Mouse (Mus musculus) forebrain, embryonic 14.5 days (tissue): ENCODE measurements around the gene Ppef2. TPM values are rescaled to one million over a fixed set of nuclear protein-coding genes. Genes with fewer than 3 reads are reported as not detected.

Experiments used
- ATAC-seq: fragments of 200-750 bp; cut with Nextera tagmentation; 2 replicates; pipeline ENCODE4 v1.8.0; 2017; ENCODE audit warnings: mild to moderate bottlenecking, moderate library complexity
- DNase-seq: peaks from one replicate; pipeline ENCODE4 v3.0.0-alpha.2; 2015; ENCODE audit warnings: low spot score
- H3K27ac ChIP-seq: fragments of 300-500 bp; sonication (generic); 2 replicates; pipeline ENCODE4 v1.5.1; 2014; ENCODE audit warnings: low read depth, mild to moderate bottlenecking, control low read depth, low read length, moderate library complexity
- H3K27me3 ChIP-seq: fragments of 300-500 bp; sonication (generic); replicated peaks from 2 replicates; pipeline ENCODE4 v1.6.1; 2014; ENCODE audit warnings: low read length, control low read depth, mixed read lengths; ENCODE audit not compliant: control insufficient read depth, insufficient read depth
- H3K36me3 ChIP-seq: fragments of 300-500 bp; sonication (generic); 2 replicates; pipeline ENCODE4 v1.6.1; 2014; ENCODE audit warnings: low read length, control low read depth; ENCODE audit not compliant: control insufficient read depth, insufficient read depth
- H3K4me1 ChIP-seq: fragments of 300-500 bp; sonication (generic); 2 replicates; pipeline ENCODE4 v1.6.1; 2014; ENCODE audit warnings: antibody characterized with exemption, low read length, control low read depth; ENCODE audit not compliant: control insufficient read depth, insufficient read depth
- H3K4me2 ChIP-seq: fragments of 300-500 bp; sonication (generic); 2 replicates; pipeline ENCODE4 v1.6.1; 2014; ENCODE audit warnings: mild to moderate bottlenecking, control low read depth, low read length
- H3K4me3 ChIP-seq: fragments of 300-500 bp; sonication (generic); 2 replicates; pipeline ENCODE4 v1.5.1; 2014; ENCODE audit warnings: low read depth, low read length, control low read depth
- H3K9ac ChIP-seq: fragments of 300-500 bp; sonication (generic); 2 replicates; pipeline ENCODE4 v1.6.1; 2014; ENCODE audit warnings: mild to moderate bottlenecking, low read length, control low read depth, moderate library complexity
- H3K9me3 ChIP-seq: fragments of 300-500 bp; sonication (generic); replicated peaks from 2 replicates; pipeline ENCODE4 v1.6.1; 2016; ENCODE audit warnings: low read length, control low read depth, mixed read lengths; ENCODE audit not compliant: control insufficient read depth
- WGBS: fragments of 180-500 bp; shearing (Covaris S2); extraction: QIAGEN DNeasy Blood & Tissue Kit; methylation state at CpG from one replicate; pipeline ENCODE4 v1.1.7; 2014; 5-methylcytosine and 5-hydroxymethylcytosine counted together
- polyA plus RNA-seq: library from polyadenylated mRNA; unstranded; fragments of >200 nt; fragmentation: Nextera tagmentation; extraction: Ambion mirVana; gene quantifications from 2 replicates; pipeline ENCODE4 v1.2.1, GENCODE M21; 2014

Ppef2 gene
- polyA plus RNA-seq, 1 experiment from 2014 or later: 0.36 TPM

GRCm38 (mm10) chr5:92277437-92278394, 21.6 kb upstream of the Ppef2 start, which contains the start of gene Naaa:
TSS of gene Naaa (minus strand) at chr5:92278170.
- peak within 1 kb of the TSS; percentile 92 for H3K4me2 ChIP-seq
- 3% methylated on average over 54 of the region's 54 CpGs for WGBS
- H3K4me1 ChIP-seq: no peaks in the 10 kb centered on the region
- no peaks in the 10 kb centered on the region for H3K36me3 ChIP-seq
- H3K27ac ChIP-seq: no peak within 1 kb of the TSS
- peak within 1 kb of the TSS; percentile 59 for H3K4me3 ChIP-seq
- ATAC-seq (peak; percentile 92), DNase-seq (peak; percentile 74)
- peak within 1 kb of the TSS; percentile 64 for H3K9ac ChIP-seq
- H3K9me3 ChIP-seq: no peaks in the 10 kb centered on the region
- no peaks in the 10 kb centered on the region for H3K27me3 ChIP-seq

- H3K4me1 ChIP-seq: no peaks in the 10 kb centered on the region
Measured at GRCm38 (mm10) chr5:92270496-92270895, 14.4 kb upstream of the Ppef2 start.

GRCm38 (mm10) chr5:92263761-92264359, 7.8 kb upstream of the Ppef2 start:
- Histone ChIP-seq H3K9ac (no peak overlapping the region), H3K4me2 (no peak overlapping the region), H3K27me3 (no peaks in the 10 kb centered on the region), H3K36me3 (no peaks in the 10 kb centered on the region), H3K4me3 (no peak overlapping the region), H3K9me3 (no peaks in the 10 kb centered on the region), H3K4me1 (no peaks in the 10 kb centered on the region), H3K27ac (0 out of 2 replicates have a peak overlapping the region, but pooled peaks have one; percentile 50)
- DNase-seq: peak; percentile 87
- 5% methylated on average over 4 of the region's 4 CpGs for WGBS
- ATAC-seq: peak; percentile 89

More at GRCm38 (mm10) chr5:92270496-92270895, 14.4 kb upstream of the Ppef2 start:
- H3K9ac ChIP-seq: no peak overlapping the region
- WGBS: 88% methylated on average over 7 of the region's 7 CpGs
- H3K4me2 ChIP-seq: no peak overlapping the region
- H3K9me3 ChIP-seq: no peaks in the 10 kb centered on the region
- H3K27ac ChIP-seq: no peak overlapping the region
- DNase-seq (no peak), ATAC-seq (no peak)
- no peak overlapping the region for H3K4me3 ChIP-seq
- no peaks in the 10 kb centered on the region for H3K27me3 ChIP-seq
- H3K36me3 ChIP-seq: no peaks in the 10 kb centered on the region

GRCm38 (mm10) chr5:92262646-92263045, 6.6 kb upstream of the Ppef2 start:
- WGBS: 92% methylated on average over 8 of the region's 8 CpGs
- Histone ChIP-seq H3K4me2 (no peak overlapping the region), H3K9me3 (no peaks in the 10 kb centered on the region), H3K36me3 (no peaks in the 10 kb centered on the region), H3K27me3 (no peaks in the 10 kb centered on the region), H3K9ac (no peak overlapping the region), H3K4me1 (no peaks in the 10 kb centered on the region), H3K4me3 (no peak overlapping the region), H3K27ac (no peak overlapping the region)
- DNase-seq (no peak), ATAC-seq (no peak)

- no peak for ATAC-seq
Measured at GRCm38 (mm10) chr5:92254476-92254875, 1.6 kb downstream of the Ppef2 start.

DNA sequence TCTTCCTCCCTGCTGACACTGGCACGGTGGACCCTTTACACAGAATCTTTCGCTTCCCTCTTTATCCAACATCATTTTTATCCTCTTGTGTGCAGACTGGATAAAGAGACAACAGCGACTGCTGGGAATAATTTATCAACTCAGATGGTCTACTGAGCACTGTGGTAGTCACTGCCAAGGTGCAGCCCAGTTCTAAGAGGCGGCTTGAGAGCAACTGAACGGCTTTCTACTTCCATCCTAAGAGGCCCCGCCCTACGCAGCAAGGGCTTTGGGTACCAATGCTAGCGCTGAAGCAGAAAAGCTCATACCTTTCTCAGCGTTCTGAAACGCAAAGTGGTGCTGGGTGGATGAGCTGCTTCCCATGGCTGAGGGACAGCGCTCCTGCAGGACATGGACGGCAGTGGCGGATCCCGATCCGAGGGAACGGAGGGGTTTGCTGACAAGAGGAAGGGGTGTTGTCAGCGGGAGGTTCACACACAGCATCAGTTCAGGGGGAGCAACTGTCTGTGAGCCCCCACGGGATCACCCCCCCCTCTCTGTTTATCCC, 3.2 kb downstream of the Ppef2 start:
- Histone ChIP-seq H3K4me1 (no peaks in the 10 kb centered on the region), H3K9ac (no peak overlapping the region), H3K4me3 (no peak overlapping the region), H3K27me3 (no peaks in the 10 kb centered on the region), H3K36me3 (no peaks in the 10 kb centered on the region), H3K9me3 (no peaks in the 10 kb centered on the region), H3K27ac (no peak overlapping the region), H3K4me2 (peak overlapping the region; percentile 30)
- peak; percentile 76 for ATAC-seq
- WGBS: 19% methylated on average over 18 of the region's 18 CpGs
- DNase-seq: peak; percentile 53

More at GRCm38 (mm10) chr5:92254476-92254875, 1.6 kb downstream of the Ppef2 start:
- Histone ChIP-seq H3K9me3 (no peaks in the 10 kb centered on the region), H3K4me3 (no peak overlapping the region), H3K27ac (no peak overlapping the region), H3K36me3 (no peaks in the 10 kb centered on the region), H3K4me2 (no peak overlapping the region), H3K4me1 (no peaks in the 10 kb centered on the region), H3K9ac (no peak overlapping the region), H3K27me3 (no peaks in the 10 kb centered on the region)
- no peak for DNase-seq
- WGBS: 79% methylated on average over 6 of the region's 6 CpGs

GRCm38 (mm10) chr5:92252031-92252430, 4.0 kb downstream of the Ppef2 start:
- DNase-seq (no peak), ATAC-seq (no peak)
- no peaks in the 10 kb centered on the region for H3K4me1 ChIP-seq
- no peak overlapping the region for H3K27ac ChIP-seq
- H3K9me3 ChIP-seq: no peaks in the 10 kb centered on the region
- no peaks in the 10 kb centered on the region for H3K36me3 ChIP-seq
- no peak overlapping the region for H3K4me3 ChIP-seq
- 92% methylated on average over 6 of the region's 6 CpGs for WGBS
- no peaks in the 10 kb centered on the region for H3K27me3 ChIP-seq
- H3K4me2 ChIP-seq: no peak overlapping the region
- H3K9ac ChIP-seq: no peak overlapping the region

DNA sequence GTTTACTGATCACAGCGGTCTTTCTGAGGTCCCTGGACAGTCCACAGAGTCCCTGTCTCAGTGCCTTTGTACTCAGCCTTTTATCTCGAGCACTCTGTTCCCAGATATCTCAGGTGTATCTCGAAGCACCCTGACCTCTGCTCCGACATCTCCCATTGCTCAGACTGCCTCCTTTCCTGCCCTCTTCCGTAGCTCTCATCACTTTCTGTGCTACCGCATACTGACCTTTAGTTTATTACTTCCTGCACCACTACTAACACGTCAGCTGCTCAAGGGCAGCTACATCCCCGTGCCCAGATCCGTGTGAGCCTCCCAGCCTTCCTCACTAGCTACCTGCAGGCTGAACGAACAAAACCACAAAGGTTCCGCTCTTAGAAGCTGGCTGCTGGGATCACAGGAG, 7.5 kb downstream of the Ppef2 start:
- Histone ChIP-seq H3K27me3 (no peaks in the 10 kb centered on the region), H3K9ac (no peak overlapping the region), H3K27ac (no peak overlapping the region), H3K4me3 (no peak overlapping the region), H3K36me3 (no peaks in the 10 kb centered on the region), H3K4me1 (no peaks in the 10 kb centered on the region), H3K9me3 (no peaks in the 10 kb centered on the region), H3K4me2 (no peak overlapping the region)
- 88% methylated on average over 11 of the region's 11 CpGs for WGBS
- ATAC-seq: no peak
- no peak for DNase-seq
